Mouse (Mus musculus): Measurements from ENCODE around the gene Igf1r. TPM values are rescaled to one million over a fixed set of nuclear protein-coding genes. Genes with fewer than 3 reads are reported as not detected.

Gene Igf1r
- total and polyA plus RNA-seq, 3 experiments: 4.3 to 9.1 (median 6.1) TPM

GRCm38 (mm10) chr7:68048532-68048931 lies 95.9 kb downstream of the Igf1r start:
- Histone ChIP-seq H3K27me3 (ENCODE audit: insufficient read depth, low read length) (peaks cover 19% of the 10 kb centered on the region), H3K4me1 (ENCODE audit: insufficient read depth, low read depth, low read length) (no peaks in the 10 kb centered on the region), H3K4me3 (ENCODE audit: low read depth, low read length) (no peak overlapping the region), H3K36me3 (replicated peaks) (no peaks in the 10 kb centered on the region), H3K9me3 (replicated peaks) (peaks cover 9% of the 10 kb centered on the region)
- TF ChIP-seq GATA1 (IDR thresholded peaks at IDR 0.05; ENCODE audit: borderline replicate concordance, low read length): no peak
- TF ChIP-seq TAL1 (conservative IDR thresholded peaks at IDR 0.05; ENCODE audit: low read depth, low read length): no peak
- no peak for TF ChIP-seq GATA2 (IDR thresholded peaks at IDR 0.05; ENCODE audit: borderline replicate concordance, low read depth, low read length)
- TF ChIP-seq CTCF (IDR thresholded peaks at IDR 0.05; ENCODE audit: low read depth, low read length): no peak
- TF ChIP-seq POLR2AphosphoS5 (IDR thresholded peaks at IDR 0.05; ENCODE audit: insufficient replicate concordance, low read depth, low read length): no peak
- no peak for ATAC-seq (ENCODE audit: extremely low read depth, insufficient number of reproducible peaks, low FRiP score, poor library complexity, severe bottlenecking)
- no peak for DNase-seq (ENCODE audit: low spot score)

GRCm38 (mm10) chr7:68049048-68049447 lies 96.4 kb downstream of the Igf1r start:
- ATAC-seq (ENCODE audit: extremely low read depth, insufficient number of reproducible peaks, low FRiP score, poor library complexity, severe bottlenecking): no peak
- Histone ChIP-seq H3K9me3 (replicated peaks) (peaks cover 9% of the 10 kb centered on the region), H3K27me3 (ENCODE audit: insufficient read depth, low read length) (peaks cover 20% of the 10 kb centered on the region), H3K4me1 (ENCODE audit: insufficient read depth, low read depth, low read length) (no peaks in the 10 kb centered on the region), H3K4me3 (ENCODE audit: low read depth, low read length) (no peak overlapping the region), H3K36me3 (replicated peaks) (no peaks in the 10 kb centered on the region)
- no peak for DNase-seq (ENCODE audit: low spot score)
- TF ChIP-seq GATA2 (IDR thresholded peaks at IDR 0.05; ENCODE audit: borderline replicate concordance, low read depth, low read length): no peak
- no peak for TF ChIP-seq CTCF (IDR thresholded peaks at IDR 0.05; ENCODE audit: low read depth, low read length)
- TF ChIP-seq POLR2AphosphoS5 (IDR thresholded peaks at IDR 0.05; ENCODE audit: insufficient replicate concordance, low read depth, low read length): no peak
- no peak for TF ChIP-seq GATA1 (IDR thresholded peaks at IDR 0.05; ENCODE audit: borderline replicate concordance, low read length)
- no peak for TF ChIP-seq TAL1 (conservative IDR thresholded peaks at IDR 0.05; ENCODE audit: low read depth, low read length)

- peaks cover 22% of the 10 kb centered on the region for H3K27me3 ChIP-seq (ENCODE audit: insufficient read depth, low read length)
- ATAC-seq (ENCODE audit: extremely low read depth, insufficient number of reproducible peaks, low FRiP score, poor library complexity, severe bottlenecking) (no peak), DNase-seq (ENCODE audit: low spot score) (no peak)
- 0 out of 2 replicates have a peak, but pooled peaks cover 3% of the 10 kb centered on the region for H3K4me1 ChIP-seq (ENCODE audit: insufficient read depth, low read depth, low read length)
- H3K36me3 ChIP-seq (replicated peaks): no peaks in the 10 kb centered on the region
- peaks cover 12% of the 10 kb centered on the region for H3K9me3 ChIP-seq (replicated peaks)
- TF ChIP-seq GATA1 (IDR thresholded peaks at IDR 0.05; ENCODE audit: borderline replicate concordance, low read length) (no peak), POLR2AphosphoS5 (IDR thresholded peaks at IDR 0.05; ENCODE audit: insufficient replicate concordance, low read depth, low read length) (no peak), CTCF (IDR thresholded peaks at IDR 0.05; ENCODE audit: low read depth, low read length) (no peak), GATA2 (IDR thresholded peaks at IDR 0.05; ENCODE audit: borderline replicate concordance, low read depth, low read length) (no peak)
- no peak overlapping the region for H3K4me3 ChIP-seq (ENCODE audit: low read depth, low read length)
Measured at GRCm38 (mm10) chr7:68053002-68053624, 100.5 kb downstream of the Igf1r start.

GRCm38 (mm10) chr7:68054498-68054897 lies 101.9 kb downstream of the Igf1r start:
- Histone ChIP-seq H3K4me1 (ENCODE audit: insufficient read depth, low read depth, low read length) (0 out of 2 replicates have a peak, but pooled peaks cover 3% of the 10 kb centered on the region), H3K36me3 (replicated peaks) (no peaks in the 10 kb centered on the region), H3K27me3 (ENCODE audit: insufficient read depth, low read length) (peaks cover 22% of the 10 kb centered on the region), H3K4me3 (ENCODE audit: low read depth, low read length) (no peak overlapping the region), H3K9me3 (replicated peaks) (peaks cover 15% of the 10 kb centered on the region)
- ATAC-seq (ENCODE audit: extremely low read depth, insufficient number of reproducible peaks, low FRiP score, poor library complexity, severe bottlenecking): no peak
- no peak for DNase-seq (ENCODE audit: low spot score)
- TF ChIP-seq GATA1 (IDR thresholded peaks at IDR 0.05; ENCODE audit: borderline replicate concordance, low read length) (no peak), GATA2 (IDR thresholded peaks at IDR 0.05; ENCODE audit: borderline replicate concordance, low read depth, low read length) (no peak), POLR2AphosphoS5 (IDR thresholded peaks at IDR 0.05; ENCODE audit: insufficient replicate concordance, low read depth, low read length) (no peak), TAL1 (conservative IDR thresholded peaks at IDR 0.05; ENCODE audit: low read depth, low read length) (no peak), CTCF (IDR thresholded peaks at IDR 0.05; ENCODE audit: low read depth, low read length) (no peak)

- Histone ChIP-seq H3K4me1 (ENCODE audit: insufficient read depth, low read depth, low read length) (0 out of 2 replicates have a peak, but pooled peaks cover 3% of the 10 kb centered on the region), H3K36me3 (replicated peaks) (no peaks in the 10 kb centered on the region), H3K27me3 (ENCODE audit: insufficient read depth, low read length) (peaks cover 22% of the 10 kb centered on the region), H3K9me3 (replicated peaks) (peaks cover 15% of the 10 kb centered on the region), H3K4me3 (ENCODE audit: low read depth, low read length) (no peak overlapping the region; the same call in 1 of the 2 replicates)
- no peak for ATAC-seq (ENCODE audit: extremely low read depth, insufficient number of reproducible peaks, low FRiP score, poor library complexity, severe bottlenecking)
- TF ChIP-seq POLR2AphosphoS5 (IDR thresholded peaks at IDR 0.05; ENCODE audit: insufficient replicate concordance, low read depth, low read length) (no peak), CTCF (IDR thresholded peaks at IDR 0.05; ENCODE audit: low read depth, low read length) (no peak), TAL1 (conservative IDR thresholded peaks at IDR 0.05; ENCODE audit: low read depth, low read length) (no peak), GATA2 (IDR thresholded peaks at IDR 0.05; ENCODE audit: borderline replicate concordance, low read depth, low read length) (no peak), GATA1 (IDR thresholded peaks at IDR 0.05; ENCODE audit: borderline replicate concordance, low read length) (no peak)
- no peak for DNase-seq (ENCODE audit: low spot score)
Measured at GRCm38 (mm10) chr7:68054956-68055355, 102.3 kb downstream of the Igf1r start.

- Histone ChIP-seq H3K27me3 (ENCODE audit: insufficient read depth, low read length) (peaks cover 16% of the 10 kb centered on the region), H3K36me3 (replicated peaks) (no peaks in the 10 kb centered on the region), H3K9me3 (replicated peaks) (peaks cover 17% of the 10 kb centered on the region), H3K4me3 (ENCODE audit: low read depth, low read length) (no peak overlapping the region), H3K4me1 (ENCODE audit: insufficient read depth, low read depth, low read length) (0 out of 2 replicates have a peak, but pooled peaks cover 3% of the 10 kb centered on the region)
- DNase-seq (ENCODE audit: low spot score): no peak
- no peak for ATAC-seq (ENCODE audit: extremely low read depth, insufficient number of reproducible peaks, low FRiP score, poor library complexity, severe bottlenecking)
- no peak for TF ChIP-seq GATA1 (IDR thresholded peaks at IDR 0.05; ENCODE audit: borderline replicate concordance, low read length)
- TF ChIP-seq TAL1 (conservative IDR thresholded peaks at IDR 0.05; ENCODE audit: low read depth, low read length): no peak
- TF ChIP-seq POLR2AphosphoS5 (IDR thresholded peaks at IDR 0.05; ENCODE audit: insufficient replicate concordance, low read depth, low read length): no peak
- TF ChIP-seq CTCF (IDR thresholded peaks at IDR 0.05; ENCODE audit: low read depth, low read length): no peak
Measured at GRCm38 (mm10) chr7:68057010-68057409, 104.4 kb downstream of the Igf1r start.
